Mouse (Mus musculus): ENCODE measurements around the gene Slc45a3.

GRCm38 (mm10) chr1:131940711-131941244 lies 22.0 kb upstream of the Slc45a3 start:
- no peak for TF ChIP-seq CTCF (conservative IDR thresholded peaks at IDR 0.05; ENCODE audit: low read length)
- no peak for TF ChIP-seq POU5F1 (IDR thresholded peaks at IDR 0.05; ENCODE audit: borderline replicate concordance, low read length)

All from E14TG2a.4 (cell line).